In the genomic region with DNA sequence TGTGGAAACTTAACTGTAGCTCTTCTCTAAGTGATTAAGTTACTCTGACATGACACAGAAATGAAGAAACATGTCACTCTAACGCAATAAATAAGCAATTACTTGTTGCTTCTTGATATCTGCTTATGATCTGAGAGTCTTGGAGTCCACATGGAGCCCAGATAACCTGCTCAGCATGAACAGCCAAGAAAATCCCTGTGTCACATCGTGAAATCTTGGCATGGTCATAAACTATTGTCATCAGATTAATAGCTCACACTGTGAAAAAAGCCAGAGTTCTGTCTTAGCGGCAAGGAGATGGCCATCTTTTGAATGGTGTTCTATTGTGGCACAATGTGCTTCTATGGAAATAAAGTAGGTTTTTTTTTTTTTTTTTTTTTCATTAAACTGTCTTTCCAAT, we compare ENCODE assay signal across 27 mouse cellular contexts.
"Had no signal": no experiment of that assay in that cellular context is flagged by ENCODE, and none has a peak within 500 bp of the region (broad histone marks: within the 10 kb centered on the region; RNA-seq: fewer than 3 reads in every experiment).

No protein-coding gene starts in this region.

- H3K4me3 ChIP-seq: limb, embryonic 12.5 days; limb, embryonic 13.5 days; limb, embryonic 15.5 days; liver, embryonic 12.5 days; liver, embryonic 13.5 days; liver, embryonic 15.5 days; lung, embryonic 15.5 days; megakaryocyte, embryonic 14.5 days; midbrain, embryonic 10.5 days; midbrain, embryonic 12.5 days; midbrain, embryonic 13.5 days; midbrain, embryonic 15.5 days; myocyte; neural tube, embryonic 12.5 days had no signal

- H3K9me3 ChIP-seq: limb, embryonic 12.5 days; limb, embryonic 13.5 days; limb, embryonic 15.5 days; liver, embryonic 12.5 days; liver, embryonic 13.5 days; liver, embryonic 15.5 days; lung, embryonic 15.5 days; megakaryocyte, embryonic 14.5 days; midbrain, embryonic 10.5 days; midbrain, embryonic 12.5 days; midbrain, embryonic 13.5 days; midbrain, embryonic 15.5 days; neural tube, embryonic 12.5 days had no signal

- H3K36me3 ChIP-seq: limb, embryonic 12.5 days; limb, embryonic 13.5 days; limb, embryonic 15.5 days; liver, embryonic 12.5 days; liver, embryonic 13.5 days; liver, embryonic 15.5 days; lung, embryonic 15.5 days; midbrain, embryonic 10.5 days; midbrain, embryonic 12.5 days; midbrain, embryonic 13.5 days; midbrain, embryonic 15.5 days; neural tube, embryonic 12.5 days had no signal

- H3K27me3 ChIP-seq: limb, embryonic 12.5 days; limb, embryonic 13.5 days; limb, embryonic 15.5 days; liver, embryonic 12.5 days; liver, embryonic 13.5 days; liver, embryonic 15.5 days; lung, embryonic 15.5 days; megakaryocyte, embryonic 14.5 days; midbrain, embryonic 12.5 days; midbrain, embryonic 13.5 days; midbrain, embryonic 15.5 days; neural tube, embryonic 12.5 days had no signal

- DNase-seq: left cerebral cortex, postnatal 4 days; liver; liver, embryonic 13.5 days; liver, postnatal 0 days; lung, adult 18-20 months; lung, adult 2 months; lung, embryonic 14.5 days; lung, postnatal 10 days; lung, postnatal 14 days; lung, postnatal 36 days; lung, postnatal 4 days; midbrain, embryonic 14.5 days had no signal

- H3K4me1 ChIP-seq: limb, embryonic 12.5 days; limb, embryonic 13.5 days; limb, embryonic 15.5 days; liver, embryonic 12.5 days; liver, embryonic 13.5 days; liver, embryonic 15.5 days; lung, embryonic 15.5 days; midbrain, embryonic 10.5 days; midbrain, embryonic 12.5 days; midbrain, embryonic 13.5 days; midbrain, embryonic 15.5 days; neural tube, embryonic 12.5 days had no signal

- H3K27ac ChIP-seq: limb, embryonic 12.5 days; limb, embryonic 13.5 days; limb, embryonic 15.5 days; liver, embryonic 12.5 days; liver, embryonic 13.5 days; liver, embryonic 14.5 days; liver, embryonic 15.5 days; lung, embryonic 15.5 days; macrophage; midbrain, embryonic 10.5 days; midbrain, embryonic 12.5 days; midbrain, embryonic 13.5 days; midbrain, embryonic 15.5 days; neural tube, embryonic 12.5 days had no signal
